In the genomic region with DNA sequence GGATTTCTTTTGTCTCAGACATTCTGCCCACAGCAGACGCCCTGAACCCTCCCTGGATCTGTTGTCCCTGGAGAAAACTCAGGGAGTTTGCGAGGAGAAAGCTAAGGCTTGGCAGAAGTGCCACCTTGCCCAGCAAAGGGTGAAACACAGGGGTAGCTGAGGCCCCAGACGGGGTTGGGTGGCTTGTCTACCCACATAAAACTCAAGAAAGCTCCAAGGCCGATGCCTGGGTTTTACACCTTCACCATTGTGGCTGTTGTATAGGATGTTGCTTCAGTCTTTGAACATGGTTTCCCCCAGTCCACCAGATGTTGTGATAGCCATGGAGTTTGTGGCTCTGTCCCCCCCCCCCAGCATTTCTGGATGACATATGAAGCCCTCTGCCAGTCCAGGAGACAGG, we compare ENCODE assay signal across 33 mouse cellular contexts. TPM values are rescaled to one million over a fixed set of nuclear protein-coding genes. Genes with fewer than 3 reads are reported as not detected.
"Had no signal": no experiment of that assay in that cellular context is flagged by ENCODE, and none has a peak within 500 bp of the region (broad histone marks: within the 10 kb centered on the region; RNA-seq: fewer than 3 reads in every experiment).

No protein-coding gene starts in this region.

- H3K9ac ChIP-seq: heart, embryonic 12.5 days; heart, embryonic 13.5 days; heart, embryonic 15.5 days; hindbrain, embryonic 12.5 days; hindbrain, embryonic 13.5 days; hindbrain, embryonic 14.5 days; hindbrain, embryonic 15.5 days; intestine, embryonic 15.5 days; kidney, embryonic 15.5 days had no signal

- H3K36me3 ChIP-seq: heart, embryonic 10.5 days; heart, embryonic 12.5 days; heart, embryonic 13.5 days; heart, embryonic 15.5 days; hindbrain, embryonic 10.5 days; hindbrain, embryonic 12.5 days; hindbrain, embryonic 13.5 days; hindbrain, embryonic 15.5 days; intestine, embryonic 15.5 days; kidney, embryonic 15.5 days had no signal

- H3K4me2 ChIP-seq: heart, embryonic 11.5 days; heart, embryonic 12.5 days; heart, embryonic 13.5 days; heart, embryonic 15.5 days; hindbrain, embryonic 12.5 days; hindbrain, embryonic 13.5 days; hindbrain, embryonic 14.5 days; hindbrain, embryonic 15.5 days; intestine, embryonic 15.5 days; kidney, embryonic 15.5 days had no signal

- H3K27me3 ChIP-seq: hindbrain, embryonic 12.5 days; hindbrain, embryonic 13.5 days; hindbrain, embryonic 15.5 days; intestine, embryonic 15.5 days; kidney, embryonic 15.5 days had no signal

- H3K4me3 ChIP-seq: heart, embryonic 10.5 days; heart, embryonic 12.5 days; heart, embryonic 13.5 days; heart, embryonic 15.5 days; hindbrain, embryonic 10.5 days; hindbrain, embryonic 12.5 days; hindbrain, embryonic 13.5 days; hindbrain, embryonic 15.5 days; intestine, embryonic 15.5 days; kidney, embryonic 15.5 days; layer of hippocampus, adult 2 months; left cerebral cortex, adult 2 months had no signal

- H3K4me1 ChIP-seq: hindbrain, embryonic 13.5 days; hindbrain, embryonic 15.5 days had no signal

- DNase-seq: heart, postnatal 10 days; heart, postnatal 14 days; heart, postnatal 36 days; heart, postnatal 4 days; kidney, adult 11 months; kidney, adult 18-20 months; kidney, adult 2 months; kidney, adult 8-10 months; kidney, adult 9 months; kidney, postnatal 10 days; kidney, postnatal 14 days; kidney, postnatal 25 days; kidney, postnatal 36 days; kidney, postnatal 4 days; layer of hippocampus, adult 9-11 months had no signal

- H3K27ac ChIP-seq: heart, embryonic 10.5 days; heart, embryonic 13.5 days; heart, embryonic 15.5 days; hindbrain, embryonic 10.5 days; hindbrain, embryonic 12.5 days; hindbrain, embryonic 13.5 days; hindbrain, embryonic 14.5 days; hindbrain, embryonic 15.5 days; hindbrain, postnatal 0 days; intestine, embryonic 15.5 days; kidney, embryonic 15.5 days; kidney, postnatal 0 days; layer of hippocampus, adult 2 months; left cerebral cortex, adult 2 months had no signal

- H3K9me3 ChIP-seq: heart, embryonic 10.5 days; heart, embryonic 12.5 days; heart, embryonic 13.5 days; heart, embryonic 15.5 days; hindbrain, embryonic 10.5 days; hindbrain, embryonic 12.5 days; hindbrain, embryonic 13.5 days; hindbrain, embryonic 15.5 days; intestine, embryonic 15.5 days; kidney, embryonic 15.5 days had no signal

RNA-seq across cellular contexts. Expression of a gene that starts 11.4 kb away (rescaled TPM):
- total RNA-seq: heart, postnatal 14 days; heart, postnatal 36 days; hematopoietic stem cell, adult 5-6 weeks had no signal
- polyA plus RNA-seq: inflammation-experienced regulatory T-cells, adult 6 months had no signal
